Mouse (Mus musculus) intestine, postnatal 0 days (tissue): ENCODE measurements at regions not wholly inside any gene's neighbourhood (a gene's known extent, or its start where the extent isn't known, plus 50 kb on each side); places are given as distances from the start of the nearest gene placed in this dataset.

Experiments
- ATAC-seq: fragments of 200-750 bp; cut with Nextera tagmentation; 2 replicates; pipeline ENCODE4 v1.8.0; 2017; ENCODE audit warnings: mild to moderate bottlenecking, moderate TSS enrichment, moderate library complexity
- H3K27ac ChIP-seq: fragments of 300-500 bp; sonication (generic); 2 replicates; pipeline ENCODE4 v1.5.1; 2014; ENCODE audit warnings: mild to moderate bottlenecking, low read depth, low read length, moderate library complexity
- H3K27me3 ChIP-seq: fragments of 300-500 bp; sonication (generic); replicated peaks from 2 replicates; pipeline ENCODE4 v1.6.1; 2014; ENCODE audit warnings: low read length, mixed read lengths; ENCODE audit not compliant: control insufficient read depth, insufficient read depth
- H3K36me3 ChIP-seq: fragments of 300-500 bp; sonication (generic); 2 replicates; pipeline ENCODE4 v1.6.1; 2014; ENCODE audit warnings: mild to moderate bottlenecking, moderate library complexity; ENCODE audit not compliant: control insufficient read depth, insufficient read depth
- H3K4me1 ChIP-seq: fragments of 300-500 bp; sonication (generic); replicated peaks from 2 replicates; pipeline ENCODE4 v1.6.1; 2014; ENCODE audit warnings: antibody characterized with exemption, low read length, mixed read lengths; ENCODE audit not compliant: control insufficient read depth, insufficient read depth
- H3K4me2 ChIP-seq: fragments of 300-500 bp; sonication (generic); replicated peaks from 2 replicates; pipeline ENCODE4 v1.6.1; 2014; ENCODE audit warnings: low read depth, mild to moderate bottlenecking, moderate library complexity
- H3K4me3 ChIP-seq: fragments of 300-500 bp; sonication (generic); 2 replicates; pipeline ENCODE4 v1.5.1; 2014; ENCODE audit warnings: low read depth, low read length
- H3K9ac ChIP-seq: fragments of 300-500 bp; sonication (generic); 2 replicates; pipeline ENCODE4 v1.6.1; 2014; ENCODE audit warnings: mild to moderate bottlenecking, low read depth, low read length
- H3K9me3 ChIP-seq: fragments of 300-500 bp; sonication (generic); 2 replicates; pipeline ENCODE4 v1.6.1; 2016; ENCODE audit warnings: mixed run types; ENCODE audit not compliant: control insufficient read depth
- CTCF ChIP-seq: sonication (generic); IDR thresholded peaks from 2 replicates; pipeline ENCODE4 v1.5.1; 2016; ENCODE audit warnings: low read depth, mild to moderate bottlenecking, control low read depth, antibody characterized with exemption, moderate library complexity
- WGBS: fragments of 180-500 bp; shearing (Covaris S2); extraction: QIAGEN DNeasy Blood & Tissue Kit; methylation state at CpG from one replicate; pipeline ENCODE4 v1.1.7; 2014; 5-methylcytosine and 5-hydroxymethylcytosine counted together

- Histone ChIP-seq H3K9ac (no peak overlapping the region), H3K27me3 (no peaks in the 10 kb centered on the region), H3K4me1 (0 out of 2 replicates have a peak, but pooled peaks cover 3% of the 10 kb centered on the region), H3K4me2 (no peak overlapping the region), H3K27ac (peak overlapping the region; percentile 35; the same call in 1 of the 2 replicates), H3K36me3 (no peaks in the 10 kb centered on the region), H3K4me3 (no peak overlapping the region), H3K9me3 (no peaks in the 10 kb centered on the region)
- ATAC-seq: peak; percentile 32; the same call in 1 of the 2 replicates
- TF ChIP-seq CTCF: no peak
- WGBS: 34% methylated on average over 10 of the region's 10 CpGs
These were observed 150.4 kb downstream of the Gm19410 start for GRCm38 (mm10) chr8:35915878-35916518.

GRCm38 (mm10) chr8:35917573-35917972 lies 152.0 kb downstream of the Gm19410 start:
- ATAC-seq: no peak
- no peaks in the 10 kb centered on the region for H3K27me3 ChIP-seq
- no peak overlapping the region for H3K4me2 ChIP-seq
- H3K4me1 ChIP-seq: 0 out of 2 replicates have a peak, but pooled peaks cover 3% of the 10 kb centered on the region
- no peaks in the 10 kb centered on the region for H3K9me3 ChIP-seq
- TF ChIP-seq CTCF: no peak
- no peaks in the 10 kb centered on the region for H3K36me3 ChIP-seq
- WGBS: 73% methylated on average over 3 of the region's 3 CpGs
- H3K27ac ChIP-seq: no peak overlapping the region
- H3K4me3 ChIP-seq: no peak overlapping the region
- no peak overlapping the region for H3K9ac ChIP-seq

- no peak overlapping the region for H3K9ac ChIP-seq
- no peak for TF ChIP-seq CTCF
- H3K27ac ChIP-seq: no peak overlapping the region
- ATAC-seq: no peak
- H3K4me1 ChIP-seq: 0 out of 2 replicates have a peak, but pooled peaks cover 3% of the 10 kb centered on the region
- no peaks in the 10 kb centered on the region for H3K9me3 ChIP-seq
- 59% methylated on average over 6 of the region's 6 CpGs for WGBS
- H3K4me2 ChIP-seq: no peak overlapping the region
- no peaks in the 10 kb centered on the region for H3K27me3 ChIP-seq
- H3K4me3 ChIP-seq: no peak overlapping the region
- no peaks in the 10 kb centered on the region for H3K36me3 ChIP-seq
These were observed 153.9 kb downstream of the Gm19410 start for GRCm38 (mm10) chr8:35919451-35919850.

GRCm38 (mm10) chr8:35919859-35920675 lies 154.5 kb downstream of the Gm19410 start:
- H3K4me1 ChIP-seq: 0 out of 2 replicates have a peak, but pooled peaks cover 3% of the 10 kb centered on the region
- no peak overlapping the region for H3K4me2 ChIP-seq
- TF ChIP-seq CTCF: no peak
- H3K4me3 ChIP-seq: no peak overlapping the region
- H3K27me3 ChIP-seq: no peaks in the 10 kb centered on the region
- H3K36me3 ChIP-seq: no peaks in the 10 kb centered on the region
- no peak overlapping the region for H3K9ac ChIP-seq
- H3K9me3 ChIP-seq: no peaks in the 10 kb centered on the region
- no peak overlapping the region for H3K27ac ChIP-seq
- 47% methylated on average over 8 of the region's 8 CpGs for WGBS
- ATAC-seq: peak; percentile 40

GRCm38 (mm10) chr8:35924026-35924425 lies 158.4 kb downstream of the Gm19410 start:
- Histone ChIP-seq H3K9me3 (no peaks in the 10 kb centered on the region), H3K9ac (no peak overlapping the region), H3K27ac (no peak overlapping the region), H3K4me2 (no peak overlapping the region), H3K27me3 (no peaks in the 10 kb centered on the region), H3K4me1 (0 out of 2 replicates have a peak, but pooled peaks cover 3% of the 10 kb centered on the region), H3K36me3 (no peaks in the 10 kb centered on the region), H3K4me3 (no peak overlapping the region)
- 100% methylated on average over 1 of the region's 1 CpGs for WGBS
- ATAC-seq: no peak
- TF ChIP-seq CTCF: no peak

GRCm38 (mm10) chr8:35927408-35927871 lies 161.8 kb downstream of the Gm19410 start:
- Histone ChIP-seq H3K27ac (no peak overlapping the region), H3K4me2 (no peak overlapping the region), H3K36me3 (no peaks in the 10 kb centered on the region), H3K27me3 (no peaks in the 10 kb centered on the region), H3K9ac (no peak overlapping the region), H3K9me3 (no peaks in the 10 kb centered on the region), H3K4me1 (no peaks in the 10 kb centered on the region), H3K4me3 (no peak overlapping the region)
- WGBS: 75% methylated on average over 5 of the region's 5 CpGs
- ATAC-seq: no peak
- TF ChIP-seq CTCF: no peak
